Mouse (Mus musculus) heart, postnatal 0 days (tissue): ENCODE results near the gene Traf1. TPM values are rescaled to one million over a fixed set of nuclear protein-coding genes. Genes with fewer than 3 reads are reported as not detected.

Experiments
- ATAC-seq: fragments of 200-750 bp; cut with Nextera tagmentation; 2 replicates; pipeline ENCODE4 v1.8.0; 2017; ENCODE audit warnings: low read depth, moderate number of reproducible peaks, moderate library complexity; ENCODE audit not compliant: insufficient read depth
- DNase-seq: peaks from one replicate; pipeline ENCODE4 v3.0.0-alpha.2; 2016; ENCODE audit warnings: low spot score
- H3K27ac ChIP-seq: fragments of 300-500 bp; sonication (generic); 2 replicates; pipeline ENCODE4 v1.5.1; 2014; ENCODE audit warnings: low read depth, mild to moderate bottlenecking
- H3K27me3 ChIP-seq: fragments of 300-500 bp; sonication (generic); 2 replicates; pipeline ENCODE4 v1.6.1; 2014; ENCODE audit warnings: low read length, mixed read lengths; ENCODE audit not compliant: control insufficient read depth, insufficient read depth
- H3K36me3 ChIP-seq: fragments of 300-500 bp; sonication (generic); replicated peaks from 2 replicates; pipeline ENCODE4 v1.6.1; 2014; ENCODE audit warnings: low read length, mixed read lengths; ENCODE audit not compliant: control insufficient read depth, insufficient read depth
- H3K4me1 ChIP-seq: fragments of 300-500 bp; sonication (generic); 2 replicates; pipeline ENCODE4 v1.6.1; 2014; ENCODE audit warnings: antibody characterized with exemption; ENCODE audit not compliant: control insufficient read depth, insufficient read depth
- H3K4me2 ChIP-seq: fragments of 300-500 bp; sonication (generic); 2 replicates; pipeline ENCODE4 v1.6.1; 2014; ENCODE audit warnings: low read depth, mild to moderate bottlenecking, low read length, moderate library complexity
- H3K4me3 ChIP-seq: fragments of 300-500 bp; sonication (generic); 2 replicates; pipeline ENCODE4 v1.5.1; 2014; ENCODE audit warnings: low read depth, low read length
- H3K9ac ChIP-seq: fragments of 300-500 bp; sonication (generic); replicated peaks from 2 replicates; pipeline ENCODE4 v1.6.1; 2014; ENCODE audit warnings: low read depth, low read length, mixed read lengths
- H3K9me3 ChIP-seq: fragments of 300-500 bp; sonication (generic); replicated peaks from 2 replicates; pipeline ENCODE4 v1.6.1; 2016; ENCODE audit warnings: low read length; ENCODE audit not compliant: control insufficient read depth
- CTCF ChIP-seq: IDR thresholded peaks from 2 replicates; pipeline ENCODE4 v1.5.1; 2016; ENCODE audit warnings: antibody characterized with exemption, control low read depth, low read depth
- EP300 ChIP-seq: IDR thresholded peaks from 2 replicates; pipeline ENCODE4 v1.6.1; 2016; ENCODE audit warnings: antibody characterized with exemption, low read depth
- WGBS: fragments of 180-500 bp; shearing (Covaris S2); extraction: QIAGEN DNeasy Blood & Tissue Kit; methylation state at CpG from one replicate; pipeline ENCODE4 v1.1.7; 2014; 5-methylcytosine and 5-hydroxymethylcytosine counted together
- polyA plus RNA-seq: library from polyadenylated mRNA; unstranded; fragments of >200 nt; fragmentation: Nextera tagmentation; extraction: Ambion mirVana; gene quantifications from 2 replicates; pipeline ENCODE4 v1.2.1, GENCODE M21; 2015
- total RNA-seq: library from RNA; depleted of rRNA; stranded (reverse); fragments of >200 nt; gene quantifications from 2 replicates; pipeline ENCODE4 v1.2.3, GENCODE M21; 2014; ENCODE audit warnings: low replicate concordance

Gene Traf1
- total and polyA plus RNA-seq, 2 experiments from 2014 or later = 0.23 to 1.1 TPM

DNA sequence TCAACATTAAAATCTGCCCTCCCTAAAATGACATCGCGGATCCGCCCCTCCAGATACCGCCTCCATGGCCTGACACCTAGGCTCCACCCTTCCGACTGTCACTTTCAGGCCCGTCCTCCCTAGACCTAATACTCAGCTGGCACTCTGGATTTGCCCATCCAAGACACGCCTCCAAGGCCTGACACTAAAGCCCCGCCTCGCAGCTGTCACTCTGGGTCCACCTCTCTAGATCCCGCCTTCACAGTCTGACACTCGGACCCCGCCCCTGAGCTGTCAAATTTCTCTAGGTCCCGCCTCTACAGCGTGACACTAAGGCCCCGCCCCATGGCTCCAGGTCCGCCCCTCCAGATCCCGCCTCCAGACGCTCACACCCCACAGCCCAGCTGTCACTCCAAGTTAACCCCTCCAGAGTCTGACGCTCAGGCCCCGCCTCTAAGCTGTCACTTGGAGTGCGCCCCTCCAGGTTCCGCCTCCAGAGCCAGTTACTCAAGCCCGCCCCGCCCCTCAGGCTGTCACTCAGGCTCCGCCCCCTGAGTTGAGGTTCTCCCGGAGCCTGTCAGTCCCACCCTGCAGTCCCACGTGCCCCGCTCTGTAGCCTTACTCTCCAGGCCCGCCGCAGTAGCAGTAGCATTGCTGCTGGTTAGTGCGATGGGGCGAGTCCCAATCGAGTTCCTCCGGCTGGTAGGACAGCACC lies 56.6 kb downstream of the Traf1 start:
- peak overlapping the region; percentile 52 for H3K27ac ChIP-seq
- TF ChIP-seq CTCF = no peak
- no peak for TF ChIP-seq EP300

DNA sequence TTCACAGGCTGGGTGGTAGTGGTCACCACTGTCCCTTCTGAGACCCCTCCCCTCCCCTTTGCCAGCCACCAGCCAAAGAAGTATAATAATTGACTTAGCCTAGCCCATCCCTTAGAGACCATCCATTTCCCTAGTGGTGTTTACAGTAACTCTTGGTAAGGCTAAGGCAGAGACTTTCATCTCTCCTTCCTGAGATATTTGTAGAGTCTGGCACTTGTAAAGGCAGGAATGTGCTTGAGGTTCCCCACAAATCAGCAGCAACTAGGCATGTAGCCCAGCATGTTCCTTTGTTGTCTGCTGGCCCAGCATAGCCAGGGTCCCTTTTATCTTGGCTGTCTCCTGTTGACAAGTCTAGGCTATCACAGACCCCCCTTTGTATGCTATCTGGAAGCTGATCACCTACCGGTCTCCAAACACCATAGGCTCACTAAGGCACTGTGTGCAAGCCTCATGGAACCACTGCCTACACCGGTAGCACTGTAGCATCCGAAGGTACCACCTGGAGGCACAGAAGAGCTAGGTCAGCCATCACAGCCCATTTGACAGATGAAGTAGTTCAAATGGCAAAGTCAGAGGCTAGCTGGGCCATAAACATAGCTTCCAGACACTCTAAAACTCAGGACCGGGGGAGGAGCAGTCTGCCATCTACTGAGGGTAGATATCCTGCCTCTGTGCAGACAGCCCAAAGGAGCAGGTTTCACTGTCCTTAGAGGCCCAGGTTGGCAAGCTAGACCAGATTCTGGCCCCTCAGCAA lies 57.7 kb downstream of the Traf1 start:
- WGBS = 64% methylated on average over 4 of the region's 4 CpGs
- no peaks in the 10 kb centered on the region for H3K27me3 ChIP-seq
- DNase-seq (no peak), ATAC-seq (no peak)
- peaks cover 11% of the 10 kb centered on the region for H3K4me1 ChIP-seq
- no peaks in the 10 kb centered on the region for H3K9me3 ChIP-seq
- TF ChIP-seq CTCF (no peak), EP300 (no peak)
- no peaks in the 10 kb centered on the region; the same call in 1 of the 2 replicates for H3K36me3 ChIP-seq
- H3K4me2 ChIP-seq = no peak overlapping the region
- H3K9ac ChIP-seq = no peak overlapping the region
- peak overlapping the region; percentile 39; the same call in 1 of the 2 replicates for H3K27ac ChIP-seq
- H3K4me3 ChIP-seq = no peak overlapping the region

More for the DNA sequence above, 56.6 kb downstream of the Traf1 start:
- Histone ChIP-seq H3K9me3 (no peaks in the 10 kb centered on the region), H3K9ac (0 out of 2 replicates have a peak overlapping the region, but pooled peaks have one; percentile 11), H3K27me3 (no peaks in the 10 kb centered on the region), H3K4me3 (peak overlapping the region; percentile 31), H3K36me3 (no peaks in the 10 kb centered on the region), H3K4me2 (peak overlapping the region; percentile 63), H3K4me1 (peaks cover 11% of the 10 kb centered on the region)
- ATAC-seq (peak; percentile 96), DNase-seq (peak; percentile 99)
- WGBS = 1% methylated on average over 34 of the region's 34 CpGs

DNA sequence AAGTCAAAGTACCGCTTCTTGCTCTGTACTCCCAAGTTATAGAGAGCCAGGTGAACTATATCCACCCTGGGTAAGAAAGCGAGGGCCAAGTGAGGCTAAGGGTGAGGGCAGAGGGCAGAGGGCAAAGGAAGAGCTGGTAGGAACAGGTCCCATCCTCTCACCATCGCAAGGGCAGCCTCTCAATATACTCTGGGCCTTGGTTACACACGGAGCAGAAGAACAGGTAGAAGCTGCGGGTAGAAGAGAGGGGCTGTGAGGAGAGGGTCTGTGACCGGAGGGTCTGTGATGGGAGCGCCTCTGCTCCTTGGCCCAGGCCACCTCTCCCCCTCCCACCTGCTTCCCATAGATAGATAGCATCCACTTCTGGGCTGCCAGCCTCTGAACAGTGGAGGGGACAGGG lies 58.4 kb downstream of the Traf1 start:
- Histone ChIP-seq H3K4me3 (no peak overlapping the region), H3K4me2 (no peak overlapping the region), H3K9ac (no peak overlapping the region), H3K27me3 (no peaks in the 10 kb centered on the region), H3K27ac (no peak overlapping the region), H3K36me3 (no peaks in the 10 kb centered on the region; the same call in 1 of the 2 replicates), H3K4me1 (peaks cover 11% of the 10 kb centered on the region), H3K9me3 (no peaks in the 10 kb centered on the region)
- 75% methylated on average over 7 of the region's 7 CpGs for WGBS
- TF ChIP-seq CTCF (no peak), EP300 (no peak)
- ATAC-seq = no peak
- DNase-seq = no peak

DNA sequence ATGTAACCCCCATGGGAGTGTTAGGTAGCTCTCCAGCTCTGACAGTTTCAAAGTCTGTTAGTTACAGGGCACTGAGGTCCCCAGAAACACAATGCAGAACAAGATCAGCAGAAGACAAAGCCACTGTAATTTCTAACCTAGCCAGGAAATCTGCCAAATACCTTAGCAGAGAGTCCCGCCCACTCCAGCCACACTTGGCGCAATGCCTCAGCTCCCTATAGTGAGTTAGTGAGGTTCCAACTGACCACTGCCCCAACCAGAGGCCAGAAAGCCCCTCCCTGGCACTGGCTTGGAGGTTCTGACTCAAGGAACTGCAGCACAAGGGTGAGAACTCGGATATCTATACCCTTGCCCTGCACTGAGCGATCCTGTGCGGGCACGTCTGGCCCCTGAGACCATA lies 58.8 kb downstream of the Traf1 start:
- WGBS = 69% methylated on average over 6 of the region's 6 CpGs
- Histone ChIP-seq H3K9me3 (no peaks in the 10 kb centered on the region), H3K27me3 (no peaks in the 10 kb centered on the region), H3K36me3 (no peaks in the 10 kb centered on the region; the same call in 1 of the 2 replicates), H3K4me2 (no peak overlapping the region), H3K4me3 (no peak overlapping the region), H3K4me1 (peaks cover 11% of the 10 kb centered on the region), H3K27ac (no peak overlapping the region), H3K9ac (no peak overlapping the region)
- no peak for ATAC-seq
- no peak for TF ChIP-seq EP300
- no peak for TF ChIP-seq CTCF
- DNase-seq = no peak

DNA sequence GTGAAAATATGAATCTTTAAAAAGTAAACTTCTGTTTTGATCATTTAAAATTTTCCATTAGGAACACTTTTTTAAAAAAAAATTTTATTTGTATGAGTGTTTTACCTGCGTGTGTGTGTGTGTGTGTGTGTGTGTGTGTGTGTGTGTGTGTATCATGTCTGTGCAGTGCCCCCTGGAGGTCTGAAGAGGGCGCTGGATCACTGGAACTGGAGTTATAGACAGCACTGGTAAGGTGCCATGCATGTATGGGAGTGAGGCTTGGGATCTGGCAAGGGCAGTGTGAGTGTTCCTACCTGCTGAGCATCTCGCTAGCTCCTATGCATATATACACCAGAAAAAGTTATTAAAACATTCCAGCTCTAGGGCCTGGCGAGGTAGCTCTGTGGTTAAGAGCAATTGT lies 59.8 kb downstream of the Traf1 start:
- ATAC-seq (no peak), DNase-seq (no peak)
- 83% methylated on average over 4 of the region's 4 CpGs for WGBS
- Histone ChIP-seq H3K27ac (no peak overlapping the region), H3K9ac (no peak overlapping the region), H3K36me3 (no peaks in the 10 kb centered on the region; the same call in 1 of the 2 replicates), H3K4me2 (no peak overlapping the region), H3K27me3 (no peaks in the 10 kb centered on the region), H3K9me3 (no peaks in the 10 kb centered on the region), H3K4me1 (peaks cover 11% of the 10 kb centered on the region; the same call in 1 of the 2 replicates), H3K4me3 (no peak overlapping the region)
- TF ChIP-seq EP300 = no peak
- TF ChIP-seq CTCF = no peak
